Mouse (Mus musculus) neural tube, embryonic 10.5 days (tissue): ENCODE measurements at regions not wholly inside any gene's neighbourhood (a gene's known extent, or its start where the extent isn't known, plus 50 kb on each side); places are given as distances from the start of the nearest gene placed in this dataset.
"Not testable (repeated sequence)": the region's sequence is repeated elsewhere in the genome, so short reads cannot be mapped to it uniquely, and the experiment has no call there.

Experiments used
- DNase-seq: peaks from one replicate; pipeline ENCODE4 v3.0.0-alpha.2; 2017; ENCODE audit warnings: low spot score; ENCODE audit errors: extremely low spot score

- peak; percentile 77 for DNase-seq
Observed at GRCm38 (mm10) chr17:17293932-17294534, 80.1 kb upstream of the Riok2 start.

GRCm38 (mm10) chr17:17295037-17295436, 79.1 kb upstream of the Riok2 start:
- DNase-seq, result not testable (repeated sequence)

- not testable (repeated sequence) for DNase-seq
Observed at GRCm38 (mm10) chr17:17303496-17303895, 70.6 kb upstream of the Riok2 start.
